Mouse (Mus musculus) intestine, embryonic 16.5 days (tissue): ENCODE data around the gene Gm4881. TPM values are rescaled to one million over a fixed set of nuclear protein-coding genes. Genes with fewer than 3 reads are reported as not detected.

Source experiments
- ATAC-seq: fragments of 200-750 bp; cut with Nextera tagmentation; 2 replicates; pipeline ENCODE4 v1.8.0; 2017; ENCODE audit warnings: moderate TSS enrichment, moderate library complexity
- H3K27ac ChIP-seq: fragments of 300-500 bp; sonication (generic); 2 replicates; pipeline ENCODE4 v1.5.1; 2014; ENCODE audit warnings: mild to moderate bottlenecking, low read length
- H3K27me3 ChIP-seq: fragments of 300-500 bp; sonication (generic); replicated peaks from 2 replicates; pipeline ENCODE4 v1.6.1; 2014; ENCODE audit warnings: low read length, control low read depth, mixed read lengths; ENCODE audit not compliant: control insufficient read depth, insufficient read depth
- H3K36me3 ChIP-seq: fragments of 300-500 bp; sonication (generic); 2 replicates; pipeline ENCODE4 v1.6.1; 2014; ENCODE audit warnings: low read length, control low read depth; ENCODE audit not compliant: control insufficient read depth, insufficient read depth
- H3K4me1 ChIP-seq: fragments of 300-500 bp; sonication (generic); 2 replicates; pipeline ENCODE4 v1.6.1; 2014; ENCODE audit warnings: low read length, control low read depth, mixed read lengths; ENCODE audit not compliant: control insufficient read depth, insufficient read depth
- H3K4me2 ChIP-seq: fragments of 300-500 bp; sonication (generic); 2 replicates; pipeline ENCODE4 v1.6.1; 2014; ENCODE audit warnings: low read depth, low read length, control low read depth
- H3K4me3 ChIP-seq: fragments of 300-500 bp; sonication (generic); 2 replicates; pipeline ENCODE4 v1.5.1; 2014; ENCODE audit warnings: mild to moderate bottlenecking, low read length
- H3K9ac ChIP-seq: fragments of 300-500 bp; sonication (generic); 2 replicates; pipeline ENCODE4 v1.6.1; 2014; ENCODE audit warnings: low read depth, low read length
- H3K9me3 ChIP-seq: fragments of 300-500 bp; sonication (generic); 2 replicates; pipeline ENCODE4 v1.6.1; 2016; ENCODE audit warnings: low read length, control low read depth; ENCODE audit not compliant: control insufficient read depth
- WGBS: fragments of 180-500 bp; shearing (Covaris S2); extraction: QIAGEN DNeasy Blood & Tissue Kit; methylation state at CpG from one replicate; pipeline ENCODE4 v1.1.7; 2014; 5-methylcytosine and 5-hydroxymethylcytosine counted together
- polyA plus RNA-seq: library from polyadenylated mRNA; unstranded; fragments of >200 nt; fragmentation: Nextera tagmentation; extraction: Ambion mirVana; gene quantifications from 2 replicates; pipeline ENCODE4 v1.2.1, GENCODE M21; 2015

Gm4881 gene
- polyA plus RNA-seq, 1 experiment from 2014 or later = not detected

- 2% methylated on average over 15 of the region's 15 CpGs for WGBS
- H3K4me1 ChIP-seq = 0 out of 2 replicates have a peak, but pooled peaks cover 2% of the 10 kb centered on the region
- no peak for ATAC-seq
- 0 out of 2 replicates have a peak, but pooled peaks cover 5% of the 10 kb centered on the region for H3K36me3 ChIP-seq
- no peak overlapping the region for H3K27ac ChIP-seq
- H3K9me3 ChIP-seq = no peaks in the 10 kb centered on the region
- peaks cover 72% of the 10 kb centered on the region for H3K27me3 ChIP-seq
- no peak overlapping the region for H3K4me3 ChIP-seq
- H3K4me2 ChIP-seq = no peak overlapping the region
- no peak overlapping the region for H3K9ac ChIP-seq
Measured at GRCm38 (mm10) chr7:24931651-24932050, 12.6 kb downstream of the Gm4881 start.

DNA sequence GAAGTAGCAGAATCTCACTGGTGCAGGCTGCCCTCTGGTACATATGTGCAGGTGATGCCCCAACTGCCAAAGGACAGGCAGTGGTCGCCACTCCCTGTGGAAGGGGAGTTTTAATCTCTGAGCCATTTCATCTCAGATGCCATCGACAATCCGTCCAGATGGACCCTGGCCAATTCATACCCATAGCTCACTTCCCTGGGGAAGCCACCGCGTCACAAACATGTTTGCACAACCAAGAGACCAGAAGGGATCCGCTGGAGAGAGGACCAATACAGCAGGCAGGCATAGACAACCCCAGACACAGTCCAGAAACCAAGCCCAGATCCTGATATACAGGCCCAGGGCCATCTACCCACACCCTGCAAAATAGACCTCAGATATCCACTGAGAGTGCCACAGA is 13.8 kb downstream of the Gm4881 start:
- Histone ChIP-seq H3K4me1 (0 out of 2 replicates have a peak, but pooled peaks cover 2% of the 10 kb centered on the region), H3K9ac (no peak overlapping the region), H3K4me3 (no peak overlapping the region), H3K36me3 (peaks cover 9% of the 10 kb centered on the region; the same call in 1 of the 2 replicates), H3K27ac (no peak overlapping the region), H3K9me3 (no peaks in the 10 kb centered on the region), H3K27me3 (peaks cover 63% of the 10 kb centered on the region), H3K4me2 (no peak overlapping the region)
- WGBS = 46% methylated on average over 6 of the region's 6 CpGs
- no peak for ATAC-seq

DNA sequence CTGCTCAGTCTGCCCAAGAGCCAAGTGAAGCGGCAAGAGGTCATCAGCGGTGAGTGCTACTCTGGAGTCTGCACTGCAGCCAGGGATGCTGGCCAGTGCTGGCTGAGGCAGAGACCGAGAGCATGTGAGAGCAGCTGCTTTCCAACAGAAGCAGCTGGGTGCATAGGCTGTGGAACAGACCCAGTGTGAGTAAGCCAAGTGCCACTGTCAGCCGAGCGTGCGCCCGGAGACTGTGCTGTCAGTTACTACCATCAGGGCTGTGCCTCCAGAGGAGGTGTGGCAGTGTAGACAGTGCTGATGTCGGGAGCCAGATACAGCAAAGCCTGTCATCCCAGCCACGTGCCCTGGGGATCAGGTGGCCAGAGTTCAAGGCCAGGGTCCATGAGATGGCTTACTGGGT is 24.6 kb downstream of the Gm4881 start:
- Histone ChIP-seq H3K27ac (no peak overlapping the region), H3K4me1 (no peaks in the 10 kb centered on the region), H3K4me2 (no peak overlapping the region), H3K27me3 (no peaks in the 10 kb centered on the region), H3K9ac (no peak overlapping the region), H3K9me3 (no peaks in the 10 kb centered on the region), H3K36me3 (peaks cover 53% of the 10 kb centered on the region), H3K4me3 (no peak overlapping the region)
- WGBS = 91% methylated on average over 9 of the region's 9 CpGs
- peak; percentile 47 for ATAC-seq

- Histone ChIP-seq H3K4me2 (no peak overlapping the region), H3K9ac (no peak overlapping the region), H3K27me3 (no peaks in the 10 kb centered on the region), H3K36me3 (peaks cover 44% of the 10 kb centered on the region), H3K9me3 (no peaks in the 10 kb centered on the region), H3K27ac (no peak overlapping the region), H3K4me1 (no peaks in the 10 kb centered on the region), H3K4me3 (no peak overlapping the region)
- 93% methylated on average over 20 of the region's 20 CpGs for WGBS
- ATAC-seq = no peak
Measured at GRCm38 (mm10) chr7:24918763-24919323, 25.5 kb downstream of the Gm4881 start.

GRCm38 (mm10) chr7:24912480-24912879 is 31.8 kb downstream of the Gm4881 start:
- peaks cover 12% of the 10 kb centered on the region; the same call in 1 of the 2 replicates for H3K36me3 ChIP-seq

GRCm38 (mm10) chr7:24907211-24907748 is 37.0 kb downstream of the Gm4881 start:
- 27% methylated on average over 13 of the region's 13 CpGs for WGBS
- Histone ChIP-seq H3K4me3 (no peak overlapping the region), H3K4me1 (peaks cover 25% of the 10 kb centered on the region), H3K27ac (no peak overlapping the region), H3K9me3 (no peaks in the 10 kb centered on the region), H3K36me3 (peaks cover 10% of the 10 kb centered on the region; the same call in 1 of the 2 replicates), H3K9ac (peak overlapping the region; percentile 48), H3K27me3 (no peaks in the 10 kb centered on the region), H3K4me2 (0 out of 2 replicates have a peak overlapping the region, but pooled peaks have one; percentile 9)
- no peak for ATAC-seq

More at GRCm38 (mm10) chr7:24912480-24912879, 31.8 kb downstream of the Gm4881 start:
- Histone ChIP-seq H3K4me2 (no peak overlapping the region), H3K4me1 (peaks cover 1% of the 10 kb centered on the region; the same call in 1 of the 2 replicates), H3K27me3 (no peaks in the 10 kb centered on the region), H3K4me3 (no peak overlapping the region), H3K9ac (no peak overlapping the region), H3K9me3 (no peaks in the 10 kb centered on the region), H3K27ac (no peak overlapping the region)
- 91% methylated on average over 14 of the region's 14 CpGs for WGBS
- no peak for ATAC-seq

DNA sequence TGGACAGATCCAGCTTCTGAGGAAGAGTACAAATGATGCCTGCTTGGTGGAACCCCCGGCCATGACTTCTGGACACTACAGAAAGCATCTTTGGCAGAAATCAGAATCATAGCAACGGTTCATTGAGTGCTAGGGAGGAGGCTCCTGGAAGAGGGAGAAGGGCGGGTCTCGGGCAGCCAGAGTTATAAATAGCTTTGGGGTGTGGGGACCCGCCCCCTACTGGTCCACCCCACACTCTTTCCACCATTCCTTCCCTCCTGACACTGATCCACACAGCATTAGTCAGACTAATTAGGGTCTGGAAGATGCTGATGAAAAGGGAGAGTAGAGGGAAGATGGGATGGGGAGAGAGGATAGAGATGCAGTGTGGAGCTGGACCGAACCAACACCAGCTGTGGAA is 37.7 kb downstream of the Gm4881 start:
- H3K9me3 ChIP-seq = no peaks in the 10 kb centered on the region
- peaks cover 10% of the 10 kb centered on the region; the same call in 1 of the 2 replicates for H3K36me3 ChIP-seq
- H3K4me2 ChIP-seq = no peak overlapping the region
- WGBS = 24% methylated on average over 6 of the region's 6 CpGs
- H3K9ac ChIP-seq = peak overlapping the region; percentile 23; the same call in 1 of the 2 replicates
- H3K27me3 ChIP-seq = no peaks in the 10 kb centered on the region
- no peak for ATAC-seq
- H3K27ac ChIP-seq = no peak overlapping the region
- H3K4me1 ChIP-seq = peaks cover 29% of the 10 kb centered on the region
- no peak overlapping the region for H3K4me3 ChIP-seq

- Histone ChIP-seq H3K4me3 (peak overlapping the region; percentile 76), H3K27ac (no peak overlapping the region), H3K36me3 (peaks cover 10% of the 10 kb centered on the region; the same call in 1 of the 2 replicates), H3K9me3 (no peaks in the 10 kb centered on the region), H3K27me3 (no peaks in the 10 kb centered on the region), H3K4me2 (peak overlapping the region; percentile 83), H3K9ac (peak overlapping the region; percentile 90), H3K4me1 (peaks cover 29% of the 10 kb centered on the region)
- WGBS = 14% methylated on average over 3 of the region's 3 CpGs
- ATAC-seq = peak; percentile 10; the same call in 1 of the 2 replicates
Measured at GRCm38 (mm10) chr7:24904936-24905335, 39.4 kb downstream of the Gm4881 start.

DNA sequence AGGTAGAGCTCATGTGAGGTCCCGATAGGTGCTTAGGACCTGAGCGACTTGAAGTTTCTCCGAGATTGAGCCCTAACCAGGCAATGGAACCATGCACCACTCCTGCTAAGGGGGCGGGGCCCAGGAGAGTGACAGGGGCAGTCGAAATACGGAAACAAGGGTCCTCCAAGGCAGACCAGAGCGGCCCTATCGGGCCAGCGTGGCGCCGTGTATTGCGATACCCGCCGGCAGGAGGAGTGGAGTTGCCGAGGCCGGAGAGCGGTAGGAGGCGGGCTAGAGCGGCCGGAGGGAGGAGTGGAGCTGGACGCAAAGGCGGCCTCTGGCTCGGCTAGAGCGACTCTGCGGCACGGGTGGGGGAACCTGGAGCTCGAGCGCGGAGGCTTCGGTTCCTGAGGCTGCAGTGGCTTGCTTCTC is 40.2 kb downstream of the Gm4881 start:
- peak overlapping the region; percentile 76 for H3K4me3 ChIP-seq
- H3K4me1 ChIP-seq = peaks cover 29% of the 10 kb centered on the region
- peak overlapping the region; percentile 83 for H3K4me2 ChIP-seq
- no peaks in the 10 kb centered on the region for H3K9me3 ChIP-seq
- no peaks in the 10 kb centered on the region for H3K27me3 ChIP-seq
- peak; percentile 96 for ATAC-seq
- H3K9ac ChIP-seq = peak overlapping the region; percentile 90
- WGBS = under 1% methylated on average over 30 of the region's 30 CpGs
- peak overlapping the region; percentile 83 for H3K27ac ChIP-seq
- peaks cover 10% of the 10 kb centered on the region; the same call in 1 of the 2 replicates for H3K36me3 ChIP-seq
